Mouse (Mus musculus) bone marrow macrophage, adult 2 months (primary cell): Measurements from ENCODE around the gene Amz1.

Experiments
- CTCF ChIP-seq: IDR thresholded peaks from 2 replicates; pipeline ENCODE4 v1.5.1; 2012; ENCODE audit warnings: low read depth, mild to moderate bottlenecking, low read length, moderate library complexity
- POLR2A ChIP-seq: IDR thresholded peaks from 2 replicates; pipeline ENCODE4 v1.6.1; 2012; ENCODE audit warnings: mild to moderate bottlenecking, low read depth, low read length, borderline replicate concordance

- no peak for TF ChIP-seq CTCF
- no peak for TF ChIP-seq POLR2A
Observed at GRCm38 (mm10) chr5:140783577-140783976, 59.6 kb downstream of the Amz1 start.
